Mouse (Mus musculus) R1 (cell line): ENCODE measurements at regions not wholly inside any gene's neighbourhood (a gene's known extent, or its start where the extent isn't known, plus 50 kb on each side); places are given as distances from the start of the nearest gene placed in this dataset.
A peak's percentile ranks its signal among the peaks of the same experiment; 100 is the strongest.

ENCODE experiments used
- DNase-seq: peaks from one replicate; pipeline ENCODE4 v3.0.0-alpha.2; 2018; ENCODE audit warnings: low read depth, low spot score

DNA sequence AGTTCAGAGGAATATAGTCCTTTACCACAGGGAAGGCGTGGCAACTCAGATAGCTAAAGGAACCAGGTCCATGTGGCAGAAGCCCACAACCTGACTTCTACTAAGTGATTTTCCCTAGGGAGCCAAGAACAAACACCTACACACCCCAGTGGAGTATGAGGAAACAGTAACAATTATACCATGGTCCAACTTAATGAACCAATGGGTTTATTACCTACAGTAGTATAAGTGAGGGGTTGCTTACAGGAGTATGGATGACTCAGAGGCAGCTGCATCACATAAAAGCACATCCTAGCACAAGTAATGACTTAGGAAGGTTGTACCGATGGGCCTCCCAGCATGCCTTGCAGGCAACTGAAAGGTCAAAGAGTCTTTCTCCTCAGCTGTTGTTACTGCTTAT, 98.7 kb upstream of the Cul1 start:
- no peak for DNase-seq

DNA sequence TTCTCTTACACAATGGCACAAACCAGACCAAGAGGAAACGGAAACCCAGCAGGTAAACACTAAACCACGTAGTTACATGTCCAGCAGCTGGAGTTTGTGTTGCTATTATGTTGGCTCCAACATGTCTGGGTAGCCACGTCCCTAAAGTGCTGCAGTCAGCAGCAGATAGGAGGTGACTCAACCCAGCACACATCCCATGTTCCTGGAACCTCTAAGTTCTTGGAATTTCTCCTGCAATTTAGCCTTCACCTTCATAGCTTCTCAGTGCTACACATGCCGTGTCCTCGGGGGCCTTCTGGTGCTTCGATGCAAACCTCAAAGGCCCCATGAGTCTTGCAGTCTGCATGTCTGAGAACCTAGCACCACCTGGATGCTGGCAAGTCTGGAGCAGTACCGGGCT, 97.7 kb upstream of the Cul1 start:
- DNase-seq, result no peak

DNA sequence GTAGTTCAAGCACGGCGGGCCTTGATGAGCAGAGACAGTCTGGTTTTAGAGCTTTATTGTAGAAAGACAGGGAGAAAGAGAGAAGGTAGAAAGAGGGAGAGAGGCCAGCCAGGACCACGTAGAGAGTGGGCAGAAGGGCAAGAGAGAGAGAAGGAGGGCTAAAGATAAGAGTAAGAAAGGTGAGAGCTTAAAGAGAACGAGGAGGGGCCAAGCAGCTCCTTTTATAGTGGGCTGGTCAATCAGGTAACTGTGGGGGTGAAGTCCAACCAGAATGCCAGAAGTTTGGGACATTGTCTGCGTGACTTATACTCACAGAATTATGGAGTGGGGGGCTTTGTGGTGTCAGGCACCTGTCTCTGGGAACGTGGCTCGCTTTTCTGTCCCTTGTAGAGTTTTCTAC, 96.7 kb upstream of the Cul1 start:
- DNase-seq, result no peak

DNA sequence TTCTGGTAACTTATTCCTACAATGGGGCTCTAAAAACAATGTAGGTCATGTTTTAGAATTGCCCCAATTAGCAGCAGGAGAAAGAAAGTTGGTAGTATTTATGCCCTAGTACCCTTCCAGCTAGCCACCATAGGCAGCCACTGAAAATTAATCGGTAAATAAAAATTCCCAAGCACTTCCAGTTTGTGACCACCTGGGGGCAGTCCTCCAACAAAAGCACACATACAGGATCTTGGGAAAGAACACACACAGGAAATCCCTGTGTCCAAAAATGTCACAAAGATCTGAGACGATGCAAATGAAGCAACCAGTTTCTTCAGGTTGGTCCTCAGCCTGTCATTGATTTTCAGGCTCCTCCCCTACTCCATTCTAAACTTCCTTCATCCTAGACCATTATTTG, 94.5 kb upstream of the Cul1 start:
- peak; percentile 74 for DNase-seq

DNA sequence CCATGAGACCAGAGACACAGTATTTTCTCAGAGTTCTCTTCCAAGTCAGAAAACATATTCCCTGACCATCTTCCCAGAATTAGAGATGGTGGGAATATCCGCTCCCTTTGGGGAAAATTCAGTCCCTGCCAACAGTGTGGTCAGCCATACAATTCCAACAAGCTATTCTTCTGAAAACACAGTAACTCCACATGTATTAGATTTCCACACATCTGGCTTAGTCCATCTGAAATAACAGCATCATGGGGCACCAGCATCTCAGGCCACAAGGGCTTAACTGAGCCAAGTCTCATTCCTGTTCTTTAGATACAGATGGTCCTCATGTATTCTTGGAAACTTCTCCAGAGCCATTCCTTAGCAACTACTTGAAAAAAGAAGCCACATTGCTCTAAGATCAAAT, 89.2 kb upstream of the Cul1 start:
- no peak for DNase-seq

DNA sequence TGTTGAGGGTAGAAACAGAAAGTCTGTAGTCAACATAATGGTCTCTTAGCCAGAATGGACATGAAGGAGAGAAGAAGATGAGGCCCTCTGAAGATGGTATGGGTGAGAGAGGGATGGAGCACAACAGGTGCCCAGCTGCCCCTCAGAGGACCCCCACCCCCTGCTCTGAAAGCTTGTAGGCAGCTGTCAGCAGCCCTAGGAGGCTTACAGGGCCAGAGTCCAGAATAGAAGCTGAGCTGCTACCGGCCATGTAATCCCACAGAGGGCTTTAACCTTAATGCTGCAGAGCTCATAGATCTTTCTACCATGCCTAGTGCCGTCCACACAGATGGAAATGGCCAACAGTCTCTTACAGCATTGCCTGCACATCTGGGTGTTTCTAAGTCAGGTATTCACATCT, 88.6 kb upstream of the Cul1 start:
- DNase-seq, result no peak

DNA sequence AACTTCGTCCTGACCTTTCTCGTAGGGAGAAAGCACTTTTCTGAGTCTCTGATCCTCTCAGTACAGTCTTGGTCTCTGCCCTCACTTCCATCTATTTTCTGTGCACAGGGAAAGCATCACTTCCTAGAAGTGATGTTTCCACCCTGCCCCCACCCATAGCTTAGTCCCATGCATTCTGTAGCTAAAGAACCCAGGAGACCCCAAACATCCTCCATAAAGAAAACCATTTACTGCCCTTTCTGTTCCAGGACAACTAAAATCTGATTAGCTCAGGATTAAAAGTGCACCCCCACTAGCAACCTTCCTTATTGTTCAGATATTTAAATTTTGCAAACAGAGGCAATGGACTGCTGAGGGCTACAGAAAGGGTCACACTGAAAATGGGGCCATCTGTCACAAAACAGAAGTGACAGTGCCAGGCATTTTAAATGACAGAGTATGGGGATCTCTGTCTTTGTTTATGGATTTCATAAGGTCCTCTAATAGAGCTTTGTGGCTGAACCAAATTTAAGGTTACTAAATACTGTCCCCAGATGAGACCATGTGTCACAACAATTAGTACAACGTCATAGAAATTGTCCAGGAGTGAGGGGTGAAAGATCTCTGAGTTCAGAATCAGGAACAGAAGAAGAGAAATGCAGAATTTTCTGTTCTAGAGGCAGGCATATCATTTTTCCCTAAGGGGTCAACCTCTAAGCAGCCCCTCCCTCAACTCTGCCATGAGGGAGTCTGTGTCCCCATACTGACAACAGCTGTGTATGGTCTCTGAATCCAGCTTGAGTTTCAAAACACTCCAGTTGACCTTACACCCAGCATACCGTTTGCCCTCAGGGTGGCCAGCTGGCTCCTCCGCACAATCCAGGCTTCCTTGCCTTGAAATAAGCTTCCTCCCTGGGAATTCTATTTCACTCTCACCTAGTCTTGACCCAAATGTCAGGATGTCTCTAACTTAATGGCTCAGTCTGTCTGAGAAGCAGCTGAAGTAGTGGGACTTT, 87.2 kb upstream of the Cul1 start:
- no peak for DNase-seq

DNA sequence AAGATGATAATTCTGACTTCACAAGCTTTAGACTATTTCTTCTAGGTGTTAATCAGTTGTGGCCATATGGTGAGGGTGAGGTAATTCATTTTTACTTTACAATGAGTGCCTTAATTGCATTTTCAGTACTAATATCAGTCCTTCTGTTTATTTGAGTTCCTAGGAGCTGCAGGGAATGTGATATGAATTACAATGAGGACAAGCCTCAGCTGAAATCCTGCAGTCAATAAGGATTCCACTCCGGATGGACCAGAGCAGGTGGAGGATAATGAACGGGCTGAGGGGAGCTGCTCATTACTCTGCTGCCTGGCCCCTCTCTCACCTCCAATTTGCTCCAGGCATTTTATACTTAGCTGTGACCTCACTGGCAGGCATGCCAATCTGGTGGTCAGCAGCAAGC, 85.7 kb upstream of the Cul1 start:
- DNase-seq, result no peak

DNA sequence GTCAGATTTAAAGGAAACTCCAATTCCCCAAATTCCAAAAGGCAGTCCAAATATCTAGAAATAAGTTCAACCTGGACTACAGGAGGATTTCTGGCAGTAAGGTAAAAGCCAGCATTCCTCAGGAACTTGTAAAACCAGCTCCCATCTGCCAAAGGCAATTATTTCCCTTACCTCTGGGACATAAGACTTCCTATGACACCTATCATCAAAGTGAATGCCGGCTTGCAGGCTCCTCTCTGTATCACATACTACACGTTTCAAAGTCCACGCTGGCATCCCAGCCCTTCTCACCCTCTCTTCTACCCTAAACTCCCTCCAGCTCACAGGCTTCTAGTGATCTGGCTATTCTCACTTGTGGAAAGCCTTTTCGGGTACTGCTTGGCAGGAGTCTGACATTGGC, 77.5 kb upstream of the Cul1 start:
- no peak for DNase-seq

DNA sequence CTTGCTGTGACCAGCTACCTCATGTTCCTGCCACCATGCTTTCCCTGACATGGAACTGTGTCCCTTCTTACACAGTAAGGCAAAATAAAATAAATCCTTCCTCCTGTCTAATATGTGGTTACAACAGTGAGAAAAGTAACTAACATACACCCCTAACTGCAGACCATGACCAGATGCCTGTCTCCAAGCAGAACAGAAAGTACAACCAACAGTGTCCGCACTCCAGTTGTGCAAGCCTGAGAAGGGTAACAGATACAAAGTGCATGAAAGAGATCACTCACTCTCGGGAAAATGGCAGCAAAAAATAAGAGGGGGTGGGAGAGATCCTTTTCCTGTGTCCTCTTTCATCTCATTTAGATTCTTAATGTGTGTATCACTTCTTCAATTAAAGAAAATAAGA, 71.7 kb upstream of the Cul1 start:
- no peak for DNase-seq

DNA sequence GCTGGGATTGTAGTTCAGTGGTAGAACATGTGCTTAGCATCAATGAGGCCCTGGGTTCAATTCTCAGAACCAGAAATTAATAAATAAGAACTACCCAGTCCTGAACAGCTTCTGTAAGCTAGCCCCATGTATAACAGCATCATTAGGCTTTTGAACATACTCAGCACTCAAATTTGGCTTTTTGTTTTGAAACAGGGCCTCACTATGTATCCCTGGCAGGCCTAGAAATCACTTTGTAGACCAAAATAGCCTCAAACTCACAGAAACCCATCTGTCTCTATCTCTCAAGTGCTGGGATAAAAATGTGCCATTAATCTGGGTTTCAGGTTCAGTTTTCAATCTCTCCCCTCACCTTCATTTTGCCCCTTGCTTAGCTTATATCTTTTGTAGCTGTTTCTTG, 66.6 kb upstream of the Cul1 start:
- no peak for DNase-seq

DNA sequence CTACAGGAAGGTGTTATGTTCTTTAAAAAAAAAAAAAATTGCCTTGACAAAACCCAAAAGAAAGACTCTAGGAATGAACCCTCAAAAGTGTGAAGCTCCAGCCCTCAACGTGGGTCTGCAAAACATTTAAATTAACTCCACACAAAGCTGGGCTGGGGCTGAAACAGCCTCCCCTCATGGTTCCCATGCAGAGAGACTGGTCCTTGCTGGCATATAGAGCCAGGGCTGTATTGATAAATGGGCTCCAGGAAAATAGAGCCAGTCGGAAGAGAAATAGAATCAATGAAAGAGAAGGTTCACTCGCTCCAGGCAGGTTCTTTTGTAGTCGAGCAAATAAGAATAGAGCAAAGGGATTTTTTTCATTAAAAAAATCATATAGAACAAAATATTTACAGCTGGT, 63.3 kb upstream of the Cul1 start:
- no peak for DNase-seq

DNA sequence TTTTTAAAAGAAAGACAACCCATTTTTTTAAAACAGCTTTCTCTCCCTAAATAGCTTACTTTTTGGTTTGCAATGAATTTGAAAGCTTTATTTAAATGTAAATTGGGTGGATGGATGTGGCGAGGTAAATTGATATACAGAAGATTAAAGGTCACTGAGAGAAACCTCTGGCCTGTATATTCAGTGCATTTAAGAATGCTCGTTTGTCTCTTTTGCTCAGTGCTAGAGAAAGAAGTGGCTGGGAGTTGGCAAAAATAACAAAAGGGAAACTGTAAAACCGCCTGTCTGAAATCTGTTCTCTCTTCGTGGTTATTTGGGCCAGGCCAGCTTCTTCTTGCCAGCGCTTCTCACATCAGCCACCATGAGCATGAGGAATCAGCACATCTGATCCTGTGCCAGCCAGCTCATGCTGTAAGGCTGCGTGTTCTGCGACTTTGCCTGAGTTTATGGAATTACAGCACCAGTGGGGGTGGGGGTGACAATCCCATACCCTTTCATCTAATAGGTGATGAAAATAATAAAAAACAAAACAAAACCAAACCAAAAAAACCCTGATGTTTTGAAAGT, 62.7 kb upstream of the Cul1 start:
- no peak for DNase-seq

DNA sequence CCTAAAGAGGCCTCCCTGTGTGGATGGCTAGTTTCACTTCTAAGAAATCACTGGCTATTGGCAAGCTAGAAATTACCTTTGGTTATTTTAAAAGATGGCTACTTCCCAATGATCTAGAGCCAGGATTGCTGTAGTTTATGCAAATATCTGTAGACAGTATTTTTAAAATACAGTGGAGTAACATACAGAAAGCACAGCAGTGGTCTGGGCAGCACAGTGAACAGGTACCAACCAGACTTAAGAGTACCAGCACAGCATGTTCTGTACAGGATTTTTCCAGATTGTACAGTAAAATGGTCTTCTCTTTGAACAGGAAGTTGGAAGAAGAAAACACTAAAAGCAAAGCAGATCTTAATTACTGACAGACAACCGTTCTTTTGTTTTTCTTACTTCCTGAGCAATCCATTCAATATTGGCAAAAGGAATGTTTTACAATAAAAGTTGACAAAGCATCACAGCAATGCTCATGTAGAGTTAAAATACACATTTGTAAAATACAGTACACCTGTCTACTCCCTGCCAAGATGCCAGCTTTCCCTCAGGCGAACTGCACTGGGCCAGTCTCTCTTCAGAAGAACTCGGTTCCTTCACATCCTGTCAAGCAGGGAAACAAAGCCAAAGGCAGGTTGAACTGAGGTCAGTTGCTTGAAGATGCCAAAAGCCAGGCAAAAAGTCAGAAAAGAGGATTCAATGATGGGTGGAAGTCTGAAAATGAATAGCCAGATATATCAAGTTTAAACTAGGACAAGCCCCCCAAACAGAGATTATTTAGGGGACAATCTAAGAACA, 62.0 kb upstream of the Cul1 start:
- DNase-seq, result peak; percentile 5

DNA sequence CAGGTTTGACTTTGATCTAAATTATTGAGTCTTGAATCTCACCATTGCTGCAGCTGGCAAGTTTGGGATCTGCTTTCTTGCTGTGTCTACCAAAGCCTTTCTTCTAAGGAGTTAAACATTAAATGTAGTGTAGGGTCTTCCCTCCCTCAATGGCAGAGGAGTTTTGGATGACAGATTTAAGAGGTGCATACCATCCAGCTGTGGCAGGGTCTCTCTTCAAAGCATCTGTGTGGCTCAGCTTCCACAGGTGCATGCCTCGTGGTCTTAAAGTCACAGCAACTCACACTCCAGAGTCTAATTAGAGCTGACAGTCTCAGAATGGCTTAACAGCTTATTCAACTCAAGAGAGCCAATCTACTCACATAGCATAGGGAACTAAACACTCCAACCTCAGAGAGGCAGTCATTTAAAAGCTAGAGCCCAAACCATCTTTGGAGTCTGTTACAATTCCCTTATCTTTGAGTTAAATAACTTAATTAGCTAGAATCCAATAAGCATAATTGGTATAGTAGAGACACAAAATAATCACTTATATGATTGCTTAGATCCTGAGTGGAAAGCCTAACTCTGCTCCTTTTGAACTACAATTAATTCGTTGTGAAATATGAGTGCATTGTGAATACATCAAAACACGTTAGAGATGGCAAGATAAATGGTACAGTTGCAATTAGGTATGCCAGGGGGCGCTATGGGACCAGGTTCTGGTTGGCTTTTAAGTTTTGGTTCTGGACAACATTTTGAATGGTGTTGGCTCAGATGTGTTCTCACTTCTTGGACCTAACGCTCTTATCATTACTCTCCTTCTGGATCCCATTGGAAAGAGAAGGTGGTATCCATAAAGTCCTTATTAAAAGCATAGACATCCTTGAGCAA, 57.5 kb upstream of the Cul1 start:
- DNase-seq, result peak; percentile 69
